11 mouse cellular contexts compared by ENCODE assay signal in the genomic region with DNA sequence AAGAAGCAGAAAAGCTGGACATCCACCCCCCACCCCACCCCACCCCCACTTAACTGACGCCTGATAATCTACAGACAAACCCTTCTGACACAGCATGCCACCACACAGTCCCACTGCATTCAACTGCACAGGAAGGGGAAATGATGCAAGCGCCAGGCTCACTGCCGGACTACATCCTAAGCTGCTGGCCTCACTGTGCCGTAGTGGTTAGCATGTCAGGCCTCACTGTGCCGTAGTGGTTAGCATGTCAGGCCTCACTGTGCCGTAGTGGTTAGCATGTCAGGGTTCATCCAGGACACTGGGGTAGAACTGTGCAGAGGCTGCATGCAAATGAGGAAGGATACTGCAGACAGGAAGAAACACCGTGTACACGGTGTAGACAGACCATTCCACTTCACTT. TPM values are rescaled to one million over a fixed set of nuclear protein-coding genes. Genes with fewer than 3 reads are reported as not detected.
A peak's percentile ranks its signal among the peaks of the same experiment; 100 is the strongest.
DNase-seq lines count a peak whose midpoint lies in the region; ATAC-seq lines count a peak whose summit lies in the region.
"Had no signal": no experiment of that assay in that cellular context is flagged by ENCODE, and none has a peak within 500 bp of the region (broad histone marks: within the 10 kb centered on the region; RNA-seq: fewer than 3 reads in every experiment).

No protein-coding gene starts in this region.

- H3K36me3 ChIP-seq in kidney, embryonic 15.5 days = no peaks in the 10 kb centered on the region
- H3K36me3 ChIP-seq in heart, embryonic 14.5 days (ENCODE audit: control insufficient read depth, insufficient read depth, low read length) = no peaks in the 10 kb centered on the region
- H3K36me3 ChIP-seq: limb, embryonic 15.5 days had no signal

- H3K27ac ChIP-seq in kidney, embryonic 15.5 days = peak overlapping the region; percentile 1; the same call in 1 of the 2 replicates
- peak overlapping the region; percentile 13 for H3K27ac ChIP-seq in brown adipose tissue, adult 24 weeks (replicated peaks; ENCODE audit: low read depth, low read length)
- H3K27ac ChIP-seq in heart, embryonic 14.5 days (replicated peaks in 1 of 2; ENCODE audit: control insufficient read depth in 1 of 2, insufficient read depth in 1 of 2, low read depth in 2 of 2, low read length in 2 of 2) = peak overlapping the region; percentile 31 to 62; a peak in 2 of 4 replicates
- H3K27ac ChIP-seq: limb, embryonic 15.5 days had no signal

- H3K9ac ChIP-seq in kidney, embryonic 15.5 days = no peak overlapping the region
- no peak overlapping the region for H3K9ac ChIP-seq in heart, embryonic 14.5 days (ENCODE audit: low read length)
- H3K9ac ChIP-seq: limb, embryonic 15.5 days had no signal

- no peaks in the 10 kb centered on the region for H3K27me3 ChIP-seq in kidney, embryonic 15.5 days
- H3K27me3 ChIP-seq in heart, embryonic 14.5 days (ENCODE audit: control insufficient read depth, insufficient read depth, low read length) = no peaks in the 10 kb centered on the region
- H3K27me3 ChIP-seq: limb, embryonic 15.5 days had no signal

- intact Hi-C loops in left cerebral cortex, postnatal 10 days (cut with DNase I) = no loop called here

- ATAC-seq in kidney, embryonic 15.5 days (replicated peaks; ENCODE audit: low FRiP score) = 0 out of 2 replicates have a peak, but pooled peaks have one; percentile 31
- peak; percentile 68; the same call in 1 of the 2 replicates for ATAC-seq in heart, embryonic 14.5 days (ENCODE audit: insufficient number of reproducible peaks, insufficient read depth, low FRiP score, low read depth)

- H3K4me1 ChIP-seq in kidney, embryonic 15.5 days = peaks cover 72% of the 10 kb centered on the region
- peaks cover 44% of the 10 kb centered on the region for H3K4me1 ChIP-seq in brown adipose tissue, adult 24 weeks (ENCODE audit: control insufficient read depth, insufficient read depth, insufficient read length, low read length)
- peaks cover 23 to 66% of the 10 kb centered on the region in 2 experiments for H3K4me1 ChIP-seq in heart, embryonic 14.5 days (ENCODE audit: control insufficient read depth in 2 of 2, insufficient read depth in 2 of 2, low read length in 2 of 2)

- WGBS in kidney, embryonic 15.5 days = 68% methylated on average over 8 of the region's 8 CpGs
- 40% methylated on average over 8 of the region's 8 CpGs for WGBS in heart, embryonic 14.5 days

- no peak for DNase-seq in kidney, postnatal 10 days
- DNase-seq in lung, postnatal 4 days = peak; percentile 34 to 36
- no peak for DNase-seq in layer of hippocampus, adult 18-20 months (ENCODE audit: low spot score in 2 of 2)
- DNase-seq in left cerebral cortex, postnatal 10 days (ENCODE audit: extremely low spot score in 1 of 2, low spot score in 2 of 2) = no peak
- DNase-seq: cerebellum, adult 8-10 months; spleen, adult 18-20 months; thymus, postnatal 36 days had no signal

- no peak overlapping the region for H3K4me2 ChIP-seq in kidney, embryonic 15.5 days
- no peak overlapping the region for H3K4me2 ChIP-seq in heart, embryonic 14.5 days (ENCODE audit: low read length)
- H3K4me2 ChIP-seq: limb, embryonic 15.5 days had no signal

- H3K4me3 ChIP-seq in kidney, embryonic 15.5 days (replicated peaks) = no peak overlapping the region
- H3K4me3 ChIP-seq in brown adipose tissue, adult 24 weeks (ENCODE audit: insufficient read depth, low read depth, low read length) = no peak overlapping the region
- no peak overlapping the region for H3K4me3 ChIP-seq in heart, embryonic 14.5 days (ENCODE audit: control insufficient read depth in 1 of 2, insufficient read depth in 1 of 2, low read depth in 1 of 2, low read length in 2 of 2)
- H3K4me3 ChIP-seq: limb, embryonic 15.5 days had no signal

- no peaks in the 10 kb centered on the region for H3K9me3 ChIP-seq in kidney, embryonic 15.5 days (replicated peaks)
- H3K9me3 ChIP-seq in heart, embryonic 14.5 days (ENCODE audit: control insufficient read depth, low read length) = no peaks in the 10 kb centered on the region
- H3K9me3 ChIP-seq: limb, embryonic 15.5 days had no signal

RNA-seq across cellular contexts. Expression of a gene that starts 29.8 kb away (rescaled TPM):
- polyA plus RNA-seq in kidney, embryonic 15.5 days (2015; fragmentation: Nextera tagmentation; extraction: Ambion mirVana) = 9.8 and 10.2 TPM in 2 replicates
- 3.3 and 4.5 TPM in 2 replicates for polyA plus RNA-seq in brown adipose tissue, adult 24 weeks (2012; ENCODE audit: insufficient read depth, insufficient read length, missing spikeins)
- 7.6 and 7.9 TPM in 2 replicates for polyA plus RNA-seq in heart, embryonic 14.5 days (2014; fragmentation: Nextera tagmentation; extraction: Ambion mirVana)
- total RNA-seq in layer of hippocampus, adult 18-20 months (2021) = 10 to 100 TPM; 45.0 to 46.1 TPM
- total RNA-seq in left cerebral cortex, postnatal 10 days (2021) = 10 to 100 TPM; 89.8 to 91.8 TPM

Comparison
In these comparisons a context has a peak if more than half of its experiments do, and no peak if none do; other contexts are left out.
1. DNase-seq: peak in lung, postnatal 4 days (2 of 2); none in kidney, postnatal 10 days (single experiment), layer of hippocampus, adult 18-20 months (0 of 2) and left cerebral cortex, postnatal 10 days (0 of 2).
2. Peak in every context shown above with its lines, with median percentiles within 50 percentile points of each other: H3K27ac ChIP-seq.